Mouse (Mus musculus) midbrain, embryonic 11.5 days (tissue): ENCODE data around the gene Tmem63a. TPM values are rescaled to one million over a fixed set of nuclear protein-coding genes. Genes with fewer than 3 reads are reported as not detected.

Experiments
- ATAC-seq: fragments of 200-750 bp; cut with Nextera tagmentation; 2 replicates; pipeline ENCODE4 v1.8.0; 2017; ENCODE audit warnings: moderate TSS enrichment, moderate library complexity; ENCODE audit not compliant: low FRiP score
- DNase-seq: peaks from one replicate; pipeline ENCODE4 v3.0.0; 2015; ENCODE audit warnings: low spot score; ENCODE audit errors: missing footprints
- H3K27ac ChIP-seq: fragments of 300-500 bp; sonication (generic); 2 replicates; pipeline ENCODE4 v1.5.1; 2014; ENCODE audit warnings: low read depth, low read length
- H3K27me3 ChIP-seq: fragments of 300-500 bp; sonication (generic); 2 replicates; pipeline ENCODE4 v1.6.1; 2014; ENCODE audit warnings: mild to moderate bottlenecking, low read length, moderate library complexity, mixed read lengths; ENCODE audit not compliant: control insufficient read depth, insufficient read depth
- H3K36me3 ChIP-seq: fragments of 300-500 bp; sonication (generic); 2 replicates; pipeline ENCODE4 v1.6.1; 2014; ENCODE audit warnings: mild to moderate bottlenecking, low read length, moderate library complexity, mixed read lengths; ENCODE audit not compliant: control insufficient read depth, insufficient read depth
- H3K4me1 ChIP-seq: fragments of 300-500 bp; sonication (generic); 2 replicates; pipeline ENCODE4 v1.6.1; 2014; ENCODE audit warnings: low read length; ENCODE audit not compliant: control insufficient read depth, insufficient read depth
- H3K4me2 ChIP-seq: fragments of 300-500 bp; sonication (generic); 2 replicates; pipeline ENCODE4 v1.6.1; 2014; ENCODE audit warnings: mild to moderate bottlenecking, moderate library complexity
- H3K4me3 ChIP-seq: fragments of 300-500 bp; sonication (generic); 2 replicates; pipeline ENCODE4 v1.5.1; 2014; ENCODE audit warnings: low read depth, low read length
- H3K9ac ChIP-seq: fragments of 300-500 bp; sonication (generic); 2 replicates; pipeline ENCODE4 v1.6.1; 2014; ENCODE audit warnings: low read length
- H3K9me3 ChIP-seq: fragments of 300-500 bp; sonication (generic); 2 replicates; pipeline ENCODE4 v1.6.1; 2016; ENCODE audit warnings: low read length; ENCODE audit not compliant: control insufficient read depth
- WGBS: fragments of 180-500 bp; shearing (Covaris S2); extraction: QIAGEN DNeasy Blood & Tissue Kit; methylation state at CpG from one replicate; pipeline ENCODE4 v1.1.7; 2014; 5-methylcytosine and 5-hydroxymethylcytosine counted together
- polyA plus RNA-seq: library from polyadenylated mRNA; unstranded; fragments of >200 nt; fragmentation: Nextera tagmentation; extraction: Ambion mirVana; gene quantifications from 2 replicates; pipeline ENCODE4 v1.2.1, GENCODE M21; 2014

Tmem63a gene
- polyA plus RNA-seq, 1 experiment from 2014 or later: 2.5 TPM

GRCm38 (mm10) chr1:180945001-180945980 lies 3.1 kb downstream of the Tmem63a start:
- Histone ChIP-seq H3K36me3 (no peaks in the 10 kb centered on the region), H3K4me2 (no peak overlapping the region), H3K27me3 (peaks cover 31% of the 10 kb centered on the region), H3K9me3 (no peaks in the 10 kb centered on the region), H3K9ac (no peak overlapping the region; the same call in none of the 2 replicates), H3K4me3 (no peak overlapping the region), H3K4me1 (peaks cover 11% of the 10 kb centered on the region; the same call in 1 of the 2 replicates), H3K27ac (no peak overlapping the region)
- WGBS: 27% methylated on average over 20 of the region's 20 CpGs
- ATAC-seq (peak; percentile 59; the same call in 1 of the 2 replicates), DNase-seq (peak; percentile 88)

GRCm38 (mm10) chr1:180946448-180946847 lies 4.3 kb downstream of the Tmem63a start:
- WGBS: 90% methylated on average over 6 of the region's 6 CpGs
- H3K27me3 ChIP-seq: peaks cover 23% of the 10 kb centered on the region
- no peaks in the 10 kb centered on the region for H3K36me3 ChIP-seq
- H3K4me3 ChIP-seq: no peak overlapping the region
- H3K4me1 ChIP-seq: peaks cover 11% of the 10 kb centered on the region; the same call in 1 of the 2 replicates
- H3K27ac ChIP-seq: no peak overlapping the region
- no peak overlapping the region for H3K9ac ChIP-seq
- no peak for ATAC-seq
- no peaks in the 10 kb centered on the region for H3K9me3 ChIP-seq
- no peak for DNase-seq
- H3K4me2 ChIP-seq: no peak overlapping the region

GRCm38 (mm10) chr1:180952085-180952746 lies 10.1 kb downstream of the Tmem63a start:
- Histone ChIP-seq H3K9me3 (no peaks in the 10 kb centered on the region), H3K4me2 (no peak overlapping the region), H3K27me3 (no peaks in the 10 kb centered on the region), H3K4me1 (no peaks in the 10 kb centered on the region), H3K27ac (no peak overlapping the region), H3K9ac (no peak overlapping the region), H3K4me3 (no peak overlapping the region), H3K36me3 (no peaks in the 10 kb centered on the region)
- no peak for DNase-seq
- no peak for ATAC-seq
- 94% methylated on average over 6 of the region's 6 CpGs for WGBS

GRCm38 (mm10) chr1:180952808-180953207 lies 10.7 kb downstream of the Tmem63a start:
- no peak overlapping the region for H3K9ac ChIP-seq
- H3K36me3 ChIP-seq: no peaks in the 10 kb centered on the region
- H3K4me3 ChIP-seq: no peak overlapping the region
- 91% methylated on average over 5 of the region's 5 CpGs for WGBS
- DNase-seq (no peak), ATAC-seq (no peak)
- no peak overlapping the region for H3K4me2 ChIP-seq
- H3K27ac ChIP-seq: no peak overlapping the region
- no peaks in the 10 kb centered on the region for H3K27me3 ChIP-seq
- H3K4me1 ChIP-seq: no peaks in the 10 kb centered on the region
- H3K9me3 ChIP-seq: no peaks in the 10 kb centered on the region

- DNase-seq (no peak), ATAC-seq (no peak)
- Histone ChIP-seq H3K27ac (no peak overlapping the region), H3K9ac (no peak overlapping the region), H3K4me3 (no peak overlapping the region), H3K9me3 (no peaks in the 10 kb centered on the region), H3K4me1 (no peaks in the 10 kb centered on the region), H3K4me2 (no peak overlapping the region), H3K36me3 (no peaks in the 10 kb centered on the region), H3K27me3 (no peaks in the 10 kb centered on the region)
- 92% methylated on average over 8 of the region's 8 CpGs for WGBS
Measured at GRCm38 (mm10) chr1:180956401-180956800, 14.3 kb downstream of the Tmem63a start.

- Histone ChIP-seq H3K4me3 (no peak overlapping the region), H3K27ac (no peak overlapping the region), H3K4me1 (no peaks in the 10 kb centered on the region), H3K27me3 (no peaks in the 10 kb centered on the region), H3K9me3 (no peaks in the 10 kb centered on the region), H3K36me3 (no peaks in the 10 kb centered on the region), H3K4me2 (no peak overlapping the region), H3K9ac (no peak overlapping the region)
- DNase-seq (no peak), ATAC-seq (no peak)
- WGBS: 84% methylated on average over 8 of the region's 8 CpGs
Measured at GRCm38 (mm10) chr1:180956973-180957381, 14.8 kb downstream of the Tmem63a start.

GRCm38 (mm10) chr1:180957989-180958388 lies 15.8 kb downstream of the Tmem63a start:
- WGBS: 88% methylated on average over 3 of the region's 3 CpGs
- no peaks in the 10 kb centered on the region for H3K4me1 ChIP-seq
- H3K9ac ChIP-seq: no peak overlapping the region
- no peaks in the 10 kb centered on the region for H3K27me3 ChIP-seq
- no peak overlapping the region for H3K4me3 ChIP-seq
- ATAC-seq (no peak), DNase-seq (no peak)
- no peaks in the 10 kb centered on the region for H3K9me3 ChIP-seq
- no peak overlapping the region for H3K27ac ChIP-seq
- H3K4me2 ChIP-seq: no peak overlapping the region
- no peaks in the 10 kb centered on the region for H3K36me3 ChIP-seq

- Histone ChIP-seq H3K9me3 (no peaks in the 10 kb centered on the region), H3K4me2 (no peak overlapping the region), H3K9ac (no peak overlapping the region), H3K4me3 (no peak overlapping the region), H3K4me1 (no peaks in the 10 kb centered on the region), H3K27me3 (no peaks in the 10 kb centered on the region), H3K36me3 (no peaks in the 10 kb centered on the region), H3K27ac (no peak overlapping the region)
- WGBS: 61% methylated on average over 3 of the region's 3 CpGs
- DNase-seq (no peak), ATAC-seq (no peak)
Measured at GRCm38 (mm10) chr1:180958797-180959196, 16.7 kb downstream of the Tmem63a start.

GRCm38 (mm10) chr1:180965786-180966185 lies 23.6 kb downstream of the Tmem63a start:
- WGBS: 85% methylated on average over 3 of the region's 3 CpGs
- no peaks in the 10 kb centered on the region for H3K27me3 ChIP-seq
- H3K4me1 ChIP-seq: no peaks in the 10 kb centered on the region
- no peak for DNase-seq
- no peak for ATAC-seq
- H3K4me2 ChIP-seq: no peak overlapping the region
- no peaks in the 10 kb centered on the region for H3K9me3 ChIP-seq
- H3K4me3 ChIP-seq: no peak overlapping the region
- H3K9ac ChIP-seq: no peak overlapping the region
- no peak overlapping the region for H3K27ac ChIP-seq
- no peaks in the 10 kb centered on the region for H3K36me3 ChIP-seq
